Mouse (Mus musculus) heart, embryonic 14.5 days (tissue): ENCODE results near the gene Wnt4. TPM values are rescaled to one million over a fixed set of nuclear protein-coding genes. Genes with fewer than 3 reads are reported as not detected.

Experiments
- ATAC-seq: fragments of 200-750 bp; cut with Nextera tagmentation; 2 replicates; pipeline ENCODE4 v1.8.0; 2017; ENCODE audit warnings: low read depth, moderate TSS enrichment; ENCODE audit not compliant: insufficient number of reproducible peaks, insufficient read depth, low FRiP score
- H3K27ac ChIP-seq, 2 experiments: fragments of 200-500 bp in 1 of 2; fragments of 300-500 bp in 1 of 2; sonication (generic) in 1 of 2; replicated peaks in 1 of 2; 2 replicates each; pipeline ENCODE4 v1.5.1; 2012 to 2014; ENCODE audit warnings: low read depth in 2 of 2, low read length in 2 of 2, control low read depth in 1 of 2, mild to moderate bottlenecking in 1 of 2, mixed read lengths in 1 of 2; ENCODE audit not compliant: control insufficient read depth in 1 of 2, insufficient read depth in 1 of 2
- H3K27me3 ChIP-seq: fragments of 300-500 bp; sonication (generic); 2 replicates; pipeline ENCODE4 v1.6.1; 2014; ENCODE audit warnings: mild to moderate bottlenecking, low read length, control low read depth; ENCODE audit not compliant: control insufficient read depth, insufficient read depth
- H3K36me3 ChIP-seq: fragments of 300-500 bp; sonication (generic); 2 replicates; pipeline ENCODE4 v1.6.1; 2014; ENCODE audit warnings: mild to moderate bottlenecking, control low read depth, low read length, mixed read lengths; ENCODE audit not compliant: control insufficient read depth, insufficient read depth
- H3K4me1 ChIP-seq, 2 experiments: fragments of 200-500 bp in 1 of 2; fragments of 300-500 bp in 1 of 2; sonication (generic) in 1 of 2; 2 replicates each; pipeline ENCODE4 v1.6.1; 2012 to 2014; ENCODE audit warnings: low read length in 2 of 2, control low read depth in 1 of 2, mixed read lengths in 1 of 2; ENCODE audit not compliant: control insufficient read depth in 2 of 2, insufficient read depth in 2 of 2
- H3K4me2 ChIP-seq: fragments of 300-500 bp; sonication (generic); 2 replicates; pipeline ENCODE4 v1.6.1; 2014; ENCODE audit warnings: mild to moderate bottlenecking, low read length
- H3K4me3 ChIP-seq, 2 experiments: fragments of 200-500 bp in 1 of 2; fragments of 300-500 bp in 1 of 2; sonication (generic) in 1 of 2; 2 replicates each; pipeline ENCODE4 v1.5.1; 2012 to 2014; ENCODE audit warnings: low read length in 2 of 2, mild to moderate bottlenecking in 2 of 2, control low read depth in 1 of 2, low read depth in 1 of 2, moderate library complexity in 1 of 2; ENCODE audit not compliant: control insufficient read depth in 1 of 2, insufficient read depth in 1 of 2
- H3K9ac ChIP-seq: fragments of 300-500 bp; sonication (generic); 2 replicates; pipeline ENCODE4 v1.6.1; 2014; ENCODE audit warnings: mild to moderate bottlenecking, low read length
- H3K9me3 ChIP-seq: fragments of 300-500 bp; sonication (generic); 2 replicates; pipeline ENCODE4 v1.6.1; 2016; ENCODE audit warnings: low read length, control low read depth; ENCODE audit not compliant: control insufficient read depth
- WGBS: fragments of 180-500 bp; shearing (Covaris S2); extraction: QIAGEN DNeasy Blood & Tissue Kit; methylation state at CpG from one replicate; pipeline ENCODE4 v1.1.7; 2014; 5-methylcytosine and 5-hydroxymethylcytosine counted together
- polyA plus RNA-seq: library from polyadenylated mRNA; unstranded; fragments of >200 nt; fragmentation: Nextera tagmentation; extraction: Ambion mirVana; gene quantifications from 2 replicates; pipeline ENCODE4 v1.2.1, GENCODE M21; 2014

Wnt4 gene
- polyA plus RNA-seq, 1 experiment from 2014 or later: 2.2 TPM

DNA sequence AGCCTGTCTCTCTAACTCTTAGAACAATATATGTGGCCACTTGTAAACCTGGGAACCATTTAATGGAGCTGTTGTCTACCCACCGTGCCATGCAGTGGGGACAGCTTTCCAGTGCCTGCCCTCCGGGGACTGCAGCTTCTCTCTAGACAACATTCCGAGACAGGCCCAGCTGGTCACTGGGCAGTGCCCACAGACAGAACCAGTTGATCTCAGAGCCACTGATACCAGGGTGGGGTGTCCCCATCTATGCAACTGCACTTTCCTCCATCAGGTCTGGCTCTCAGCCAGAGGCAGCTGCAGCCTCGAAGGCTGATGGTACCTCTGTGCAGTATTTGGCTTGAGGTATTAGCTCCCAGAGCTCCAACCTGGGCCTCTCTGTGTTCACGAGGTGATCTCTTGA, 27.0 kb upstream of the Wnt4 start:
- no peak for ATAC-seq
- peaks cover 6% of the 10 kb centered on the region; the same call in 1 of the 2 replicates for H3K9me3 ChIP-seq
- H3K4me1 ChIP-seq: peaks cover 0 to 2% of the 10 kb centered on the region in 2 experiments; a peak in 1 of 4 replicates

DNA sequence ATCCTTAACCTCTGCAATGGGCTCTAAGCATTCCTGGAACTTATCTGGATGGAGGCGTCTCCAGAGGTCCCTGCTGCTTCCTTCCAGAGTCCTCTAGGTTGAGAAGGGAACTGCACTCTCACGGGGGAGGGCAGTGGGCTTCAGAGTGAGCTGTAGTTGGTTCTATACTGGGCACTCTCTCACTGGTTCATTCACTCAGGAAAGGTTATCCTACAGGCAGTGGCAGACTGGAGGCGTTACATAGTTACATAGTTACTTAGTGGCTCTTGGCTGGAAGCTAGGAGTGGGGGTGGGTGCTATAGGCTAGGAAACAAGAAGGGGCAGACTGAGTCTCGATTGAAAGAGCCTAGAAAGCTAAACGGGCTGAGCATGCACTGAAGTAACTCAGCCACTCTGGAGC, 26.4 kb upstream of the Wnt4 start:
- Histone ChIP-seq H3K4me1 (peaks cover 0 to 2% of the 10 kb centered on the region in 2 experiments; a peak in 1 of 4 replicates), H3K9me3 (peaks cover 6% of the 10 kb centered on the region; the same call in 1 of the 2 replicates), H3K4me2 (no peak overlapping the region), H3K27ac (no peak overlapping the region), H3K4me3 (no peak overlapping the region), H3K36me3 (no peaks in the 10 kb centered on the region), H3K27me3 (no peaks in the 10 kb centered on the region), H3K9ac (no peak overlapping the region)
- ATAC-seq: no peak
- 17% methylated on average over 5 of the region's 5 CpGs for WGBS

More for the DNA sequence above, 27.0 kb upstream of the Wnt4 start:
- Histone ChIP-seq H3K27me3 (no peaks in the 10 kb centered on the region), H3K36me3 (no peaks in the 10 kb centered on the region), H3K4me3 (no peak overlapping the region), H3K27ac (no peak overlapping the region), H3K9ac (no peak overlapping the region), H3K4me2 (no peak overlapping the region)
- 51% methylated on average over 5 of the region's 5 CpGs for WGBS

DNA sequence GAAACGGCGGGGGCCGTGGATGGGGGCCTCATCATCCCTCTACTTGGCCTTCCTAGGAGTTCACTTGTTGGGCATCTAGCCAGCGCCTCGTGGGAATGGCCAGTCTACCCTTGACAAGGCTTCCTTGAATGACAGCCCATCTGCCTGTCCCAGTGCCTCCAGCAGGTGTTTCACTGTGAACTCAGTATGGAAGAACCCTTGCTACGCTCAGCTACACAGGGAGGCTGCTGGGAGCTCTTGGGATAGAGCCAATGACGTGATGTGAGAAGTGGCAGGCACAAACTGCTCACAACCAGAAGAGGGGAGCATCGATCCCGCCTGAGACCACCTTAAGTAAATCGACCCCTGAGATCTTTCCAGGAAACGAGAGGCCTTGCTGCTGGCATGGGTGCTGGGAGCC, 23.7 kb upstream of the Wnt4 start:
- ATAC-seq: no peak
- Histone ChIP-seq H3K9ac (no peak overlapping the region), H3K4me1 (peaks cover 0 to 2% of the 10 kb centered on the region in 2 experiments; a peak in 1 of 4 replicates), H3K4me2 (no peak overlapping the region), H3K27ac (no peak overlapping the region), H3K4me3 (no peak overlapping the region), H3K27me3 (no peaks in the 10 kb centered on the region), H3K9me3 (peaks cover 6% of the 10 kb centered on the region; the same call in 1 of the 2 replicates), H3K36me3 (no peaks in the 10 kb centered on the region)
- 57% methylated on average over 11 of the region's 11 CpGs for WGBS

DNA sequence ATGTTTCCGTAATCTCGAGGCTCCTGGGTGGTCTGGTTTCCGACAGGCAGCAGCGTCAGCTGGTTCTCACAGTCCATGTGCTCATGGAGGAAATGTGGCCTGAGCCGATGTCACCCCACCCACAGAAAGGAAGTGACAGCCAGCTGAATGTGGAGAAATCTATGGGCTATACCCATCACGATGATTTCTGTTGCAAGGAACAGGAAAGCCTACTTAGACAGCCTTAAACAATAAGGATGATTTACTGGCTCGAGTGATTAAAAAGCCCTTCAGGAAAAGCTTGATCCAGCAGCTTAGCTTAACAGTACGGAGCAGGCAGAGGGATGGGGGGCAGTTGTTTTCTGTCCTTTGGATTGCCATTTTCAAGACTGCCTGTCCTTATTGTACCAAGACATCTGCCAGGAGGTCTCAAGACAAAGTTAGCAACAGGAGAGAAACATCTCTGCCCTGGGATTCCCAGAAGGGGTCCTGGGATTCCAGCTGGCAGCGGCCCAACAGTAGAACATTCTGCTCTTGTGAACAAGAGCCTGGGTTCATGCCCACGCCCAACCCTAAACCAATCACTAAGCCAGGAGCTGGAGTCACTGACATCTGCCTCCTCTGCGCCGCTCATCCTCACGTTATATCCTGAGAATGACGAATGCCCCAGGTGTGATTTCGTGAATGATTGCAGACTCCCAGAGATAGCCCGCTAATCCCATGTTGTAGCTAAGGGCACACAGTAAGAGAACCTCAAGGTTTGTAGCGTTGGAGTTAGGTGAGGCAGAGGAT, 22.9 kb upstream of the Wnt4 start:
- 66% methylated on average over 17 of the region's 17 CpGs for WGBS
- H3K27me3 ChIP-seq: no peaks in the 10 kb centered on the region
- ATAC-seq: no peak
- H3K4me3 ChIP-seq: no peak overlapping the region
- no peak overlapping the region for H3K4me2 ChIP-seq
- H3K4me1 ChIP-seq: peaks cover 0 to 2% of the 10 kb centered on the region in 2 experiments; a peak in 1 of 4 replicates
- no peak overlapping the region for H3K27ac ChIP-seq
- H3K36me3 ChIP-seq: no peaks in the 10 kb centered on the region
- H3K9ac ChIP-seq: no peak overlapping the region
- H3K9me3 ChIP-seq: peaks cover 6% of the 10 kb centered on the region; the same call in 1 of the 2 replicates

DNA sequence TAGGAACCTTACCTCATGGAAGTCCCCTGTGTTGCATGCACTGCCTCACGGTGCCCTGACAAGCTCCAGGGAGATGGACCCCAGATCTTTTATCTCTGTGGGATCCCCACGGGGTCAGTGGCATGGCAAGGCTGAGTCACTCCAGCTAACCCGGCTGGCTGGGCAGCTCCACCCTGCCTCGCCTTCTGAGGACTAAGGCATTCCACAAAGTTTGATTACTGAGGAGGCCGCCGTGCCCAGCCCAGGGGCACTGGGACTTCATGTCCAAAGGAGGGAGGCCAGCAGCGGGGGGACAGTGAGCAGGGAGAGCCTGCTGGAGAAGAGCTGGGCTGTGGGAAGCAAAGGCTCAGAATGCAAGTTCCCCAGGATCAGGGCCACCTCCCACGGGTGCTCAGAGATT, 21.7 kb upstream of the Wnt4 start:
- Histone ChIP-seq H3K4me1 (peaks cover 0 to 2% of the 10 kb centered on the region in 2 experiments; a peak in 1 of 4 replicates), H3K27ac (no peak overlapping the region), H3K27me3 (no peaks in the 10 kb centered on the region), H3K9me3 (peaks cover 6% of the 10 kb centered on the region; the same call in 1 of the 2 replicates), H3K4me3 (no peak overlapping the region), H3K4me2 (no peak overlapping the region), H3K36me3 (no peaks in the 10 kb centered on the region), H3K9ac (no peak overlapping the region)
- 65% methylated on average over 8 of the region's 8 CpGs for WGBS
- no peak for ATAC-seq

DNA sequence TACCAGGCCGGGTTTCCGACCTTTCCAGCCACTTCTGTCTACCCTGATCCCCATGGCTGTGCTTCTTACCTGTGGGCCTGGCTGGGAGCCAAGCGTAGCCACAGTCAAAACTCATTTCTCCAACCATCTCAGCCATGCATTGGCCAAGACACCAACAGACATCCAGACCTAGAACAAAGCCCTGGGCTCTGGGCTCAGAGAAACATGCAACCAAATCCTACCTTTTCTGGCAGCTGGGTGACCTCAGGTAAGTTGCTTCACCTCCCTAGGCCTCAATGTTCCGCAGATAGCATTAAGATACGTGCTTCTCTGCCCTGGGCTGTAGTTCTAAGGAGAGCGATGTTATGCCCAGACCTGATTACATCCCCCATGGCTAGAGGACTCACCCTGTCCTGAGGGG, 15.5 kb upstream of the Wnt4 start:
- WGBS: 85% methylated on average over 6 of the region's 6 CpGs

DNA sequence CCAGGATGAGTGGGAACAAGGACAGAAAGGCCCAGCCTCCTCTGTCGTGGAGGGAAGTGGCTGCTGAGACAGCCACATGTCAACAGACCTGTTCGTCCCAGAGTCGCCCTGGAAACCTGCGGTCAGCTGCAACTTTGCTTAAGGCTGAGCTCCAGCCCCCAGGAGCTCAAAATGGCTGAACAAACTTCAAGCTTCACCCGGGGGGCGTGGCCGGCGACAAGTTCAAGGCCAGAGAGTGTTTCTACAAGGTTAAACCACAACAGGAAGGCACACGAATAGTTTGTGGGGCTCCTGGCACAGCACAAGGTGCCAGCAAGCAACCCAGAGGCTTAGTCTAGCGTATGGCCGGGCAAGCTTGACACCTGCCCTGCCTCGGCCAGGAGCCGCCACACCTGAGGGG, 13.2 kb upstream of the Wnt4 start:
- H3K4me3 ChIP-seq: no peak overlapping the region
- 74% methylated on average over 13 of the region's 13 CpGs for WGBS
- peaks cover 3% of the 10 kb centered on the region; the same call in 1 of the 2 replicates for H3K27me3 ChIP-seq
- peaks cover 0 to 3% of the 10 kb centered on the region in 2 experiments; a peak in 1 of 4 replicates for H3K4me1 ChIP-seq
- no peak overlapping the region for H3K9ac ChIP-seq
- no peaks in the 10 kb centered on the region for H3K9me3 ChIP-seq
- ATAC-seq: no peak
- no peak overlapping the region for H3K27ac ChIP-seq
- H3K4me2 ChIP-seq: no peak overlapping the region
- H3K36me3 ChIP-seq: no peaks in the 10 kb centered on the region

More for the DNA sequence above, 15.5 kb upstream of the Wnt4 start:
- H3K27ac ChIP-seq: no peak overlapping the region
- no peak overlapping the region for H3K9ac ChIP-seq
- H3K27me3 ChIP-seq: no peaks in the 10 kb centered on the region
- H3K4me3 ChIP-seq: no peak overlapping the region
- H3K4me1 ChIP-seq: peaks cover 0 to 3% of the 10 kb centered on the region in 2 experiments; a peak in 1 of 4 replicates
- H3K9me3 ChIP-seq: no peaks in the 10 kb centered on the region
- no peak for ATAC-seq
- no peaks in the 10 kb centered on the region for H3K36me3 ChIP-seq
- no peak overlapping the region for H3K4me2 ChIP-seq
